ENCODE assay signal across 21 mouse cellular contexts in genomic region chr7:49700024-49700390, GRCm38 (mm10). TPM values are rescaled to one million over a fixed set of nuclear protein-coding genes. Genes with fewer than 3 reads are reported as not detected.
DNase-seq lines count a peak whose midpoint lies in the region; ATAC-seq and TF ChIP-seq lines count a peak whose summit lies in the region.
"Had no signal": no experiment of that assay in that cellular context is flagged by ENCODE, and none has a peak within 500 bp of the region (broad histone marks: within the 10 kb centered on the region; RNA-seq: fewer than 3 reads in every experiment).

No protein-coding gene starts in this region.

- DNase-seq in forebrain, embryonic 11.5 days (ENCODE audit: low spot score): no peak
- DNase-seq in forebrain, postnatal 0 days: no peak
- peak; percentile 39 for DNase-seq in midbrain, embryonic 14.5 days
- no peak for DNase-seq in thymus, postnatal 25 days
- DNase-seq: adrenal gland, postnatal 14 days; cerebellum, adult 11-12 months; cerebellum, adult 9-11 months; cerebellum, postnatal 36 days; gastrocnemius, postnatal 14 days; heart, adult 2 months; heart, postnatal 14 days; kidney, adult 11 months had no signal

- H3K4me2 ChIP-seq in forebrain, embryonic 11.5 days (ENCODE audit: low read depth, low read length, severe bottlenecking): no peak overlapping the region
- H3K4me2 ChIP-seq in forebrain, postnatal 0 days (ENCODE audit: low read depth): no peak overlapping the region
- H3K4me2 ChIP-seq in hindbrain, embryonic 12.5 days (replicated peaks): no peak overlapping the region
- no peak overlapping the region for H3K4me2 ChIP-seq in hindbrain, embryonic 16.5 days (ENCODE audit: low read length)
- H3K4me2 ChIP-seq in midbrain, embryonic 12.5 days (replicated peaks): peak overlapping the region; percentile 22; the same call in 1 of the 2 replicates
- no peak overlapping the region for H3K4me2 ChIP-seq in midbrain, embryonic 15.5 days
- H3K4me2 ChIP-seq in midbrain, embryonic 14.5 days (ENCODE audit: low read length): no peak overlapping the region
- H3K4me2 ChIP-seq: heart, embryonic 11.5 days; heart, embryonic 15.5 days; hindbrain, embryonic 15.5 days had no signal

- ATAC-seq in forebrain, embryonic 11.5 days (replicated peaks; ENCODE audit: low FRiP score): peak; percentile 16; the same call in 1 of the 2 replicates
- no peak for ATAC-seq in forebrain, postnatal 0 days
- ATAC-seq in hindbrain, embryonic 12.5 days (ENCODE audit: low FRiP score): peak; percentile 27; the same call in 1 of the 2 replicates
- no peak; the same call in 1 of the 2 replicates for ATAC-seq in hindbrain, embryonic 16.5 days
- ATAC-seq in midbrain, embryonic 12.5 days (ENCODE audit: low FRiP score, low read depth): peak; percentile 38; the same call in 1 of the 2 replicates
- ATAC-seq in midbrain, embryonic 15.5 days (replicated peaks): no peak; the same call in 1 of the 2 replicates
- ATAC-seq in midbrain, embryonic 14.5 days (ENCODE audit: low FRiP score, low TSS enrichment): no peak; the same call in 1 of the 2 replicates
- ATAC-seq: activated CD4-positive, CD25-positive, alpha-beta regulatory T cell, adult 4 months had no signal

- H3K9me3 ChIP-seq in forebrain, embryonic 11.5 days (ENCODE audit: control insufficient read depth, low read length): no peaks in the 10 kb centered on the region
- H3K9me3 ChIP-seq in forebrain, postnatal 0 days (ENCODE audit: low read length): no peaks in the 10 kb centered on the region
- H3K9me3 ChIP-seq in hindbrain, embryonic 12.5 days (replicated peaks): no peaks in the 10 kb centered on the region
- H3K9me3 ChIP-seq in hindbrain, embryonic 16.5 days (ENCODE audit: control insufficient read depth, low read length): no peaks in the 10 kb centered on the region
- H3K9me3 ChIP-seq in midbrain, embryonic 12.5 days: no peaks in the 10 kb centered on the region
- no peaks in the 10 kb centered on the region for H3K9me3 ChIP-seq in midbrain, embryonic 15.5 days
- H3K9me3 ChIP-seq in midbrain, embryonic 14.5 days (ENCODE audit: control insufficient read depth, low read length): no peaks in the 10 kb centered on the region
- H3K9me3 ChIP-seq: embryonic facial prominence, embryonic 10.5 days; heart, embryonic 15.5 days; hindbrain, embryonic 15.5 days had no signal

- 24% methylated on average over 15 of the region's 15 CpGs for WGBS in forebrain, embryonic 11.5 days
- 32% methylated on average over 15 of the region's 15 CpGs for WGBS in forebrain, postnatal 0 days
- WGBS in hindbrain, embryonic 12.5 days: 37% methylated on average over 15 of the region's 15 CpGs
- 31% methylated on average over 15 of the region's 15 CpGs for WGBS in hindbrain, embryonic 16.5 days
- 35% methylated on average over 15 of the region's 15 CpGs for WGBS in midbrain, embryonic 12.5 days
- 32% methylated on average over 15 of the region's 15 CpGs for WGBS in midbrain, embryonic 15.5 days
- 19% methylated on average over 15 of the region's 15 CpGs for WGBS in midbrain, embryonic 14.5 days

- H3K4me1 ChIP-seq in forebrain, embryonic 11.5 days (replicated peaks; ENCODE audit: control insufficient read depth, insufficient read depth, low read length): peaks cover 17% of the 10 kb centered on the region
- H3K4me1 ChIP-seq in forebrain, postnatal 0 days (ENCODE audit: insufficient read depth): no peaks in the 10 kb centered on the region
- H3K4me1 ChIP-seq in hindbrain, embryonic 12.5 days: peaks cover 20% of the 10 kb centered on the region
- no peaks in the 10 kb centered on the region; the same call in 1 of the 2 replicates for H3K4me1 ChIP-seq in hindbrain, embryonic 16.5 days (ENCODE audit: control insufficient read depth, insufficient read depth, low read depth, low read length)
- peaks cover 42% of the 10 kb centered on the region for H3K4me1 ChIP-seq in midbrain, embryonic 12.5 days
- H3K4me1 ChIP-seq in midbrain, embryonic 15.5 days: peaks cover 14% of the 10 kb centered on the region
- H3K4me1 ChIP-seq in midbrain, embryonic 14.5 days (ENCODE audit: control insufficient read depth, insufficient read depth, low read length): peaks cover 12% of the 10 kb centered on the region
- H3K4me1 ChIP-seq: heart, embryonic 15.5 days; hindbrain, embryonic 15.5 days had no signal

- H3K9ac ChIP-seq in forebrain, embryonic 11.5 days (ENCODE audit: low read length): no peak overlapping the region
- no peak overlapping the region for H3K9ac ChIP-seq in forebrain, postnatal 0 days
- no peak overlapping the region for H3K9ac ChIP-seq in hindbrain, embryonic 12.5 days
- no peak overlapping the region for H3K9ac ChIP-seq in hindbrain, embryonic 16.5 days (ENCODE audit: low read depth, low read length)
- no peak overlapping the region for H3K9ac ChIP-seq in midbrain, embryonic 12.5 days (replicated peaks)
- no peak overlapping the region for H3K9ac ChIP-seq in midbrain, embryonic 15.5 days
- no peak overlapping the region for H3K9ac ChIP-seq in midbrain, embryonic 14.5 days (replicated peaks; ENCODE audit: low read length)
- H3K9ac ChIP-seq: heart, embryonic 15.5 days; hindbrain, embryonic 15.5 days had no signal

- no peak for TF ChIP-seq CTCF in forebrain, postnatal 0 days (IDR thresholded peaks at IDR 0.05; ENCODE audit: low read depth)

- H3K27ac ChIP-seq in forebrain, embryonic 11.5 days (ENCODE audit: low read depth, low read length): no peak overlapping the region
- no peak overlapping the region for H3K27ac ChIP-seq in forebrain, postnatal 0 days (ENCODE audit: low read depth, low read length)
- no peak overlapping the region for H3K27ac ChIP-seq in hindbrain, embryonic 12.5 days
- no peak overlapping the region for H3K27ac ChIP-seq in hindbrain, embryonic 16.5 days (ENCODE audit: low read depth, low read length)
- H3K27ac ChIP-seq in midbrain, embryonic 12.5 days (replicated peaks): no peak overlapping the region
- H3K27ac ChIP-seq in midbrain, embryonic 15.5 days: no peak overlapping the region
- no peak overlapping the region for H3K27ac ChIP-seq in midbrain, embryonic 14.5 days (replicated peaks; ENCODE audit: low read depth, low read length)
- H3K27ac ChIP-seq: embryonic facial prominence, embryonic 10.5 days; heart, adult 2 months; heart, embryonic 15.5 days; hindbrain, embryonic 15.5 days had no signal

- no peak overlapping the region for H3K4me3 ChIP-seq in forebrain, embryonic 11.5 days (ENCODE audit: low read depth, low read length)
- H3K4me3 ChIP-seq in forebrain, postnatal 0 days (ENCODE audit: low read depth, low read length): no peak overlapping the region
- H3K4me3 ChIP-seq in hindbrain, embryonic 12.5 days: no peak overlapping the region
- no peak overlapping the region for H3K4me3 ChIP-seq in hindbrain, embryonic 16.5 days (ENCODE audit: low read length)
- H3K4me3 ChIP-seq in midbrain, embryonic 12.5 days: no peak overlapping the region
- H3K4me3 ChIP-seq in midbrain, embryonic 15.5 days: no peak overlapping the region
- no peak overlapping the region for H3K4me3 ChIP-seq in midbrain, embryonic 14.5 days (replicated peaks; ENCODE audit: low read depth, low read length)
- H3K4me3 ChIP-seq: embryonic facial prominence, embryonic 10.5 days; heart, adult 2 months; heart, embryonic 15.5 days; hindbrain, embryonic 15.5 days had no signal

- no peaks in the 10 kb centered on the region for H3K36me3 ChIP-seq in forebrain, embryonic 11.5 days (ENCODE audit: control insufficient read depth, insufficient read depth, low read length)
- no peaks in the 10 kb centered on the region for H3K36me3 ChIP-seq in forebrain, postnatal 0 days (ENCODE audit: insufficient read depth)
- no peaks in the 10 kb centered on the region for H3K36me3 ChIP-seq in hindbrain, embryonic 12.5 days
- H3K36me3 ChIP-seq in hindbrain, embryonic 16.5 days (ENCODE audit: control insufficient read depth, insufficient read depth, low read length): no peaks in the 10 kb centered on the region
- H3K36me3 ChIP-seq in midbrain, embryonic 12.5 days: no peaks in the 10 kb centered on the region
- H3K36me3 ChIP-seq in midbrain, embryonic 15.5 days (replicated peaks): no peaks in the 10 kb centered on the region
- H3K36me3 ChIP-seq in midbrain, embryonic 14.5 days (ENCODE audit: control insufficient read depth, insufficient read depth, low read length): no peaks in the 10 kb centered on the region
- H3K36me3 ChIP-seq: embryonic facial prominence, embryonic 10.5 days; heart, embryonic 15.5 days; hindbrain, embryonic 15.5 days had no signal

- H3K27me3 ChIP-seq in forebrain, embryonic 11.5 days (ENCODE audit: control insufficient read depth, insufficient read depth, low read length): peaks cover 65% of the 10 kb centered on the region
- peaks cover 13% of the 10 kb centered on the region for H3K27me3 ChIP-seq in forebrain, postnatal 0 days (ENCODE audit: insufficient read depth, low read length)
- peaks cover 98% of the 10 kb centered on the region for H3K27me3 ChIP-seq in hindbrain, embryonic 12.5 days
- H3K27me3 ChIP-seq in hindbrain, embryonic 16.5 days (replicated peaks; ENCODE audit: control insufficient read depth, insufficient read depth, low read length): peaks cover 85% of the 10 kb centered on the region
- peaks cover 96% of the 10 kb centered on the region for H3K27me3 ChIP-seq in midbrain, embryonic 12.5 days
- H3K27me3 ChIP-seq in midbrain, embryonic 15.5 days (replicated peaks): peaks cover 86% of the 10 kb centered on the region
- H3K27me3 ChIP-seq in midbrain, embryonic 14.5 days (ENCODE audit: control insufficient read depth, insufficient read depth, low read length): peaks cover 93% of the 10 kb centered on the region

RNA-seq across cellular contexts. Expression of gene Htatip2, which starts 58.9 kb away (rescaled TPM):
- 2.5 and 3.0 TPM in 2 replicates for polyA plus RNA-seq in forebrain, embryonic 11.5 days (2014; fragmentation: Nextera tagmentation; extraction: Ambion mirVana)
- total RNA-seq in forebrain, postnatal 0 days (2014; rRNA removed): 1.1 and 1.6 TPM in 2 replicates
- 4.7 and 5.5 TPM in 2 replicates for polyA plus RNA-seq in forebrain, postnatal 0 days (2015; fragmentation: Nextera tagmentation; extraction: Ambion mirVana)
- 4.4 and 5.0 TPM in 2 replicates for polyA plus RNA-seq in hindbrain, embryonic 12.5 days (2016; fragmentation: Nextera tagmentation; extraction: Ambion mirVana)
- 4.2 and 5.2 TPM in 2 replicates for polyA plus RNA-seq in hindbrain, embryonic 16.5 days (2015; fragmentation: Nextera tagmentation; extraction: Ambion mirVana)
- polyA plus RNA-seq in midbrain, embryonic 12.5 days (2016; fragmentation: Nextera tagmentation; extraction: Ambion mirVana): 9.3 and 12.2 TPM in 2 replicates
- 3.0 and 3.5 TPM in 2 replicates for polyA plus RNA-seq in midbrain, embryonic 15.5 days (2015; fragmentation: Nextera tagmentation; extraction: Ambion mirVana)
- polyA plus RNA-seq in midbrain, embryonic 14.5 days (2014; fragmentation: Nextera tagmentation; extraction: Ambion mirVana): 2.2 and 2.7 TPM in 2 replicates

Comparison
In these comparisons a context has a peak if more than half of its experiments do, and no peak if none do; other contexts are left out.
1. ATAC-seq: peak in forebrain, embryonic 11.5 days (single experiment), hindbrain, embryonic 12.5 days (single experiment) and midbrain, embryonic 12.5 days (single experiment); none in forebrain, postnatal 0 days (single experiment), hindbrain, embryonic 16.5 days (single experiment), midbrain, embryonic 15.5 days (single experiment) and midbrain, embryonic 14.5 days (single experiment).